Mouse (Mus musculus): ENCODE data around the gene Snx4.
"Not testable (repeated sequence)": the region's sequence is repeated elsewhere in the genome, so short reads cannot be mapped to it uniquely, and the experiment has no call there.

Snx4 gene

DNA sequence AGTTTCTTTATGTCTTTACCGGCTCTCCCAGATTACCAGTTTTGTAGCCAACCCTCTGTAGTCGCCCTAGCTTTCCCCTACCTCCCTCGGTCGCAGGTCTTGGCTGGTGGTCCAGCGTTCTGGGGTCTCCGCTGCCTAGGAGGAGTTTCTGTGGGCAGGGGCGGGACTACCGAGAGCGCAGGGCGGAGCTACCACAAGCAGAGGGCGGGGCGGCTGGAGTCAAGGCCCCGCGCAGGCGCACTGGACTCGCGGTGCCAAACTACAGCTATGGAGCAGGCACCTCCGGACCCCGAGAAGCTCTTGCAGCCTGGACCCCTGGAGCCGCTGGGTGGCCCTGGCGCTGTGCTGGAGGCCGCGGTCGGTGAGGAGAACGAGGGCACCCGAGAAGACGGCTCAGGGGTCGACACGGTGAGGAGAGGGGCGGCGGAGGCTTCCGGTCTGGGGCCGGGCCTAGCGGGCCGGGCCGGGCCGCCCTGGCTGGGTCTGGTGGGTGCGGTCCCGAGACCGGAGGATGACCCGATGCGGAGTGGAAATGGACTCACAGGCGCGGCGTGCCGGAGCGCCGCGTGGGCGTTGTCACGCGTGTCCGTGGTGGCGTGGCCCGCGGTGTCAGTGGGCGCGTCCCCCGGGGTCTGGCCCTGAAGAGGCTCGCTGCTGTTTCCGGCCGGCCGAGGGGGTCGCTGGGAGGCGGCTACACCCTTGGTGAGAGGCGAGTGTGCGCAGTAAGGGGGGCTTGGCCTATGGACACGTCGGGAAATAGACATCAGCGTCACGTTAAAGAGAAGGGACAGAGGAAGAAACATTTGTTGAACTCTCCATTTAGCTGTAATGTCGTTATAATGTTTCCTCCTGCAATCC, at the start of gene Snx4:
Gene Snx4, plus strand, starts transcription at position 249 of the 858 bp plus-strand sequence.
- DNase-seq, result peak; percentile 99

DNA sequence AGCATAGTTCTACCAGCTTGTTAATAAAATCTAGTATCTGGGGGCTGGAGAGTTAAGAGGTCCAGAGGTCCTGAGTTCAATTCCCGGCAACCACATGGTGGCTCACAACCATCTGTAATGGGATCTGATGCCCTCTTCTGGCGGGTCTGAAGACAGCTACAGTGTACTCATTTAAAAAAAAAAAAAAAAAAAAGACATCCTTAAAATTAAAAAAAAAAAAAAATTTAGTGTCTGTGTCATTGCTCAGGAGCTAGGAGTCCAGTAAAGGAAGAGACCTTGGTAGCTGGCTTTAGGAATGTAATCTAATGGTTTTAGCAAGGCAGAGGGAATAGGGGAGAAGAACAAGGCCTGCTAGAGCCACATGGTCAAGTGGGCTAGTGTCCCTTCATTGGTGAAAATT, 40.4 kb upstream of the Snx4 start:
- DNase-seq, result no peak

DNA sequence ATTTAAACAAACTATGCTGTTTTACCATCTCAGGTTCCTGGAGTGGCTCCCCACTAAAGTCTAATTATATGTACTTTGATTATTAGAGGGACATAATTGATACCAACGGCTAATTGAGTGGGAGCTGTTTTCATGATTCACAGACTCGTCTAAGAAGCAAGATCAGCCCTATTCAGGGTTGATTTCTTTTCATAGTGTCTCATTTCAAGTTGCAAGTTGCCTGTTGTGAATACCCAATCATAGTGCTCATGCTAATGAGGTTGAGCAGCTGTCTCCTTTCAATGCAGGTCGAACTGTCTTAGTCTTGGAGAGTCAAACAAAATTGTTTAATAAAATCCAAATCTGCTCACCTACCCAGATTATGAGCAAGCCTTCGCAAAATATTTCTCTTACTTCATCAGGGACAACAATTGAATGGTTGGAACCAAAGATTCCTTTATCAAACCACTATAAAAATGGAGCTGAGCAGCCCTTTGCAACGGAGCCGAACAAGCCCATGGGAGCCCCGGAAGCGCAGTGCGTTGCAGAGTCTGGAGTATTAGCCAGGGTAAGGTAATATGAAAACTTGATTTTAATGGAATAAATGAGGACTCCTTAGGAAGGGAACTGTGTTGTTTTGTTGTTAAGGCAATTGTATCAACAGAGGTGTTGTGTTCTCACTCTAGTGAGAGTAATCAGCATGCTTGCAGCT, 34.8 kb upstream of the Snx4 start:
- no peak for DNase-seq

DNA sequence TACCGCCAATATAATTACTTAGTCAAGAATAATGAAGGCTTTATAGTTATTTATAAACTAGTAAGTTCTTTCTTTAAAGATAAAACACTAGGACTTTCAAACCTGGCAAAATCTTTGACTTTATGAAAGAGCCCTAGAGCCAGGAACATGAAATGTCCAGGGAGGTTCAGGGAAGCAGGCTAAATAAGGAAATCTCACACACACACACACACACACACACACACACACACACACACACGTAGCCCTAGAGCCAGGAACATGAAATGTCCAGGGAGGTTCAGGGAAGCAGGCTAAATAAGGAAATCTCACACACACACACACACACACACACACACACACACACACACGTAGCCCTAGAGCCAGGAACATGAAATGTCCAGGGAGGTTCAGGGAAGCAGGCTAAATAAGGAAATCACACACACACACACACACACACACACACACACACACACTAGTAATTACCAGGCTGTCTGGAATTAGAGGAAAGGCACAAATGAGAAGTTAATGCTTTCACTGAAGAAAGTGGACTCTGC, 33.6 kb upstream of the Snx4 start:
- DNase-seq, result not testable (repeated sequence)

DNA sequence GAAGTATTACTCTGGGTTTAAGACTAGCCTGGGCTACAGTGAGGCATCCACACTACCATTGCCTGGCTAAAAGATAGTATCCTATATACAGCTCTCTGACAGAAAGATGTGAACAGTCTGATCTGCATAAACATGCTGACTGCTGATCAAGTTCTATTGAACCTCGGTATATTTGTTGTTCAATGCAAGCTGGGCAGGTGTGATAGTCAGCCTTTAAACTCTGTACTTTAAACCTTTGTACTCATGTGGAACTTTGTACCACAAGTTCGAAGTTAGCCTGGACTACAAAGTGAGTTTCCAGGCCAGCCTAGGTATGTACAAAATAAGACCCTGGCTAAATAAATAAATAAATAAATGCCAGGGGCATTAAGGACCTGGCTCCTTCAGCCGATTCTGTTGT, 28.8 kb upstream of the Snx4 start:
- no peak for DNase-seq

DNA sequence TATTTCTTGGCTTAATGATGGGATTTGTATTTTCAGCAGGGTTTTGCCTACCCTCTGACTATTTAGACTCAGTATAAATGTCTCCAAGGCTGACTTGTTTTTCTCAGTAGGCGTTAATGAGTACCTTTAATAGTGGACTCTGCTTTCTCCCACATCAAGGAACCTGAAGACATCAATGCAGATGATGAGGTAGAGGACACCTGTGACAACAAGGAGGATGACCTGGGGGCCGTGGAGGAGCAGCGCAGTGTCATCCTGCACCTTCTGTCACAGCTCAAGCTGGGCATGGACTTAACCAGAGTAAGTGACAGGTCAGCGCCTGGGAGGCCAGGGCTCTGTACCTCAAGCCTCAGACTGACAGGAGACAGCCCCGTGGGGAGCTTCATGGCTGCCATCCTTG, 26.9 kb upstream of the Snx4 start:
- no peak for DNase-seq

DNA sequence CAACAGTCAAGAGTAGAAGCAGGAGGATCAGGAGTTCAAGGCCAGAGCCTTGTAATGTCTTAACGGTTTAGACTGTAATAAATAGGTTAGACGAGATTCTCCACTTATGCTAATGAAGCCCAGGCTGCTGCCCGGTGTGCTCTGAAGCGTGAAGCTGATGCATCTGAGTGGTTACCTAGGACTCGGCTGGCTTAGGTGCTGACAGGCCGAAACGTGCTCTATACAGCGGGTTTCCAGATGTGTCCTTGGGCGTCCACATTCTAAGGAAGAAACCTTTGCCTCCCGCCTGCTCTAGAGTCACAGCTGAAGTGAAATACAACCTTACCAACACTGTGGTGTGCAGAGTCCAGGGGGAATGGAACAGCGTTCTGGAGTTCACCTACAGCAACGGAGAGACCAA, 17.1 kb upstream of the Snx4 start:
- no peak for DNase-seq

DNA sequence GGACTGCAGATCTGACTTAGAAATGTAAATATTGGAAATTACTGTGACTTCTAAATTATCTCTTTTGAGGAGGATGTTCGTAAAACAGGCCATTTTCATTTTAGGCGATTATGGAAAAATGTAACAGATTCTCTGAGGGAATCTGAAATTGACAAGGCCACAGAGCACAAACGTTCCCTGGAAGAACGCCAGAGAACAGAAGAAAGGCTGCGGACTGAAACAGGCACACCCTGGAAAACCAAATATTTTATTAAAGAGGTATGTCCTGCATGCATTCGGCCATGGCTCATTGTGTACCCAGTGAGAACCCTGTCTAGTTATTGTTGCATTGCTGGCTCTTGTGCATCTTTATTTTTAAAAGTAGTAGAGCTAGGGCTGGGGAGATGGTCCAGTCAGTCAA, 15.1 kb upstream of the Snx4 start:
- DNase-seq, result no peak

DNA sequence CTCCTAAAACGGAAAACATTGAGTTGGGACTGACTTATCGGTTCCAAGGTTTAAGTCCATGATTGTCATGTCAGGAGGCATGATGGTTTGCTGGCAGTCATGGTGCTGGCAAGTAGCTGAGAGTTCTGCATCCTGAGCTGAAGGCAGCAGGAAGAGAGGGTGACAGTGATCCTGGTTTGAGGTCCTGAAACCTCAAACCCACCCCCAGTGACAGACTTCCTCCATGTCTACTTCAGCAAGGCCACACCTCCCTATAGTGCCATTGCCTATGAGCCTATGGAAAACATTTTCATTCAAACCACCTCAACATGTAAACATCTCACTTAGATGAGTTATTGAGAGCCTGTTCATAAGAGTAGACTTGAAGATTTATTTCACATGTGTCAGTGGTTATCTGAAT, 11.9 kb upstream of the Snx4 start:
- DNase-seq, result no peak

DNA sequence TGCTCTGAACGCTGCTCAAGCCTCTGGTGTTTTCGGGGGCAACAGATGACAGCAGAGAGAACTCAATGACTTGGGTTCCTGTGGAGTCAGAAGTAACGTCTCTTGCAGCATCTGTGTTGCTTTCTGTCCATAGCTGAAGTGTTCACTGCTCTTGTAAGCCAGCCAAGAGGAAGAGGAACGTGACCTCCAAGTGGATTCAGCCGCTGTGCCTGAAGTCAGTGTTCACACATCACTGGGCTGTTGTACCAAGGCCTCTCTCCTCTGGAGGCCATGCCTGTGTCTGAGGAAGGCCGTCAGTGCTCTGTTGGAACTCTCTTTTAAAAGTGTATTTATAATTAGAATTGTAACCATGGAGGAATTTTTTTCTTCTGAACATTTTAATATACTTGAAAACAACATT, 9.2 kb upstream of the Snx4 start:
- DNase-seq, result no peak

DNA sequence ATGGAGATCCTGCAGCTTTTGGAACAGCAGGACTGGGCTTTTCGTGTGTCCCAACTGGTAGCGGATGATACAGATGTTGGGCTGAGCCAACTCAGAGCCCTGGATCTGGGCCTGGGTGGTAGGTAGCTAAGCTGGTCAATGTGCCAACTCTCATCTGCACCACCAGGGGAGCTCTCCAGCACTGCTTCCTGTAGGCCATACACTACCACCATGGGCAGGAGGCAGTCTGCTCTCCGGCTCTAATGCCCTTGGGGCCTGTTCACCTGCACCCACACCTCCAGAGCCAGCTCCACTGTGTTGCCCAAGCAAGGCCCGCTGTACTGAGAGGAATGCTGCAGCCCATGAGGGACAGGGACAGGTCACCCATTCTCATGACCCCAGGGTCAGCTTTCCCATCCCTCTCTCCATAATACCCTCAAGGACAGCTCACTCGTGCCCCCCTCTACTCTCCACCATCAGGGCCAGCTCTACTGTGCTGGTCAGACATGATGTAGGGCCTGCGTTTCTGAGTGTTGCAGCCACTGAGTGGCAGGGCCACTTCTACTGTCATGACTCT, 7.0 kb upstream of the Snx4 start:
- DNase-seq, result peak; percentile 54

DNA sequence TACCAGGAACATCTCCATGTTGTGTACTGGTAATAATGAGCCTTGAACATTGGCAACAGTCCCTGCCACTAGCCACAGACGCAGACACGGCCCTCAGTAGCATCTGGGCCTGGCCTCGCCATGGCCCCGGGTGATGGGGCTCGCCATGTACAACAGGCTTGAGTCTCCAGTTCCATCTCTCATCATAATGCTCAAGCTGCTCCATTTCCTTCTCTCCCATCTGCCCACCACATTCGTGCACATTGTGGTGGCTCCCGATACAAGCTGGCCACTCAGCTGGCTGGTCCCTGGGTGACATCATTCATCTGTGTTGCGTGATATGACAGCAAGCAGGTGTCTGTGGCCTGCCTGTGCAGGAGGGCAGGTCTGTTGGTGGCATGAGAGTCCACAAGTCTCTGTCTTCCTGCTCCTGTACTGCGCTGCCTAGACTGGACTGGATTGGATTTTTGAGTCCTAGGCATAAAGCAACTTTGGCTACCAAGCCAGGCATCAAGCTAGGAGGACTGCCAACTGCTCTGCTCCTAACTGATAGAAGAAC, 6.2 kb upstream of the Snx4 start:
- DNase-seq, result no peak

DNA sequence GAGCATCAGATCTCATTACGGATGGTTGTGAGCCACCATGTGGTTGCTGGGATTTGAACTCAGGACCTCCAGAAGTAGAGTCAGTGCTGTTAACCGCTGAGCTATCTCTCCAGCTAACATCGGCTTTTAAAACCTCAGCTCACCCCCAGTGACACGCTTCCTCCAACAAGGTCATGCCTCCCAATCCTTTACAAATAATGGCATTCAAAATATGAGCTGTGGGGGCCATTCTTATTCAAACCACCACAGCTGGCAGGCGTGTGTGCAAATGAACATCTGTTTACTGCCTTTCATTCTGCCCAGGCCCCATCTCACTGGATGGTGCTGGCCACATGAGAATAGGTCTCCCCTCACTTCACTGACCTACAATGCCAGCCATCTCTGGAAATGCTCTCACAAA, 4.7 kb upstream of the Snx4 start:
- DNase-seq, result no peak

DNA sequence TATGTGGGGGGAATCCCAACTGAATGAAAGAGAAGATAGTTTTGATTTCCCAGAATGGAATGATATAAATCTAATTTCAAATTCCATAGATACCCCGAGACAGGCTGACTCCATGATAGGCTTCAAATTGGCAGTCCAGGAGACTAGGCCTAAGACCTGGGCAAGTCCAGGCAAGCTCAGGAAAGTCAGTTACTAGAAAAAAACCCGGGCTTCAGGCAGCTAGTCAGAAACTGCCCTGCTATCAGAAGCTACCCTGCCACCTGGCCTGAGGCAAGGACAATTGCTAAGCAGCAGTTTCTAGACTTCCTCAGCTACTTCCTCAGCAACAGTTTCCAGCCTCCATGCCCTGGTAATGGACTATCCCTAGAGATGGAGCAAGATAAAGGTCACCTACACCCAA, 4.2 kb upstream of the Snx4 start:
- DNase-seq, result no peak

DNA sequence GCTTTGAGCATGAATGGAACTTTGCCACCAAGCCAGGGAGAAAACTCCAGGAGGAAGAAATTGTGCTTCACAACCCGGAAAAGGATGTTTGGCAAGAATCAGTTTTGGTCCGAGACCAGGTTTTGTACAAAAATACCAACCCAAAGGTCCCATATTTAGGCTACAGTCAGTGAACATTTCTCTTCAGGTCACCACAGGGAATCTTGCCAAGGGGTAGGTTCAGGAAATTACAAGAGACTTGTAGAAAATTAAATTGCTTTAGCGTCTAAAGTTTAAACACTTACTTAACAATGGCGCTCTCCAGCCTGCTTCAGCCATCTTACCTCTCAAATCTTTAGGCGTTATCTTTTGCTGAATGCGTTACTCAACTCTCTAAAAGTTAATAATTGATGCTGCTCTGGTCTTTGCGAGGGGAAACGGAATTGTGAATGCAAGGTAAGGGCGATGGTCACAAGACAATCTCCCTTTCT, 556 bp upstream of the Snx4 start:
- no peak for DNase-seq

DNA sequence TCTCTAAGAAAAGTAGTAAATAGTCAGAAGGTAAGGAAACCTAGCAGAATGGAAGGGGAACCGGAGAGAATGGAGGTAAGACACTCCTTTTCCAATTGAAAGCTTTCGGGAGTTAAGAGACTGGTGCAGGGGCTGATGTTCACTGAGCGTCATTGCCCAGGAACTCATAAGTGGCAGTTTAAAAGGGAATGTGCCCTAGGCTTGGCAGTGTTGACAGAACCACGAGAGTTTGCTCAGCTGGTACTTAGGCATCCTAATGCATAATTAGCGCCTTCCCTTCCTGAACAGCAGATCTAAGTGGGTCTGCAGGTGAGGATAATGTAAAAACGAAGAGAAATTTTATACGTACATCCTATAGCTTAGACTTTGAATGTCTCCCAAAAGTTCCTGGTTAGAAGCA, 4.4 kb downstream of the Snx4 start:
- no peak for DNase-seq

DNA sequence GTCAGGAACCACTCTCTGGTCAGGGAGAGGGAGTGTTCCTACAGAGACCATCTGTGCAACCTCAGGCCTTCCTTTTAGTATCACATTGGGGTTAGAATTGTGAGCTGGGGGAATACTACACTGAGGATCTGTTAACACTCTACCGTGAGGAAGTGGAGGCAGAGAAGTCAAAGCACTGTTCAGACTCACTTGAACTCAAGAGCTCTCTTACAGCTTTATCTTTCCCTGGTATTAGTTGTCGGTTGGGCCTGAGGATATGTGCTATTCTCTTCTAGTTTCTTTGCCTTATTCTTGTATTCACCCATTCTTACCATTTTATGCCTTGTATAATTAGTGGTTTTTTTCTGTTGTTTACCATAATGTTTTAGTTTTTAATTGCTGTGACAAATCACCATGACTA, 7.3 kb downstream of the Snx4 start:
- no peak for DNase-seq

DNA sequence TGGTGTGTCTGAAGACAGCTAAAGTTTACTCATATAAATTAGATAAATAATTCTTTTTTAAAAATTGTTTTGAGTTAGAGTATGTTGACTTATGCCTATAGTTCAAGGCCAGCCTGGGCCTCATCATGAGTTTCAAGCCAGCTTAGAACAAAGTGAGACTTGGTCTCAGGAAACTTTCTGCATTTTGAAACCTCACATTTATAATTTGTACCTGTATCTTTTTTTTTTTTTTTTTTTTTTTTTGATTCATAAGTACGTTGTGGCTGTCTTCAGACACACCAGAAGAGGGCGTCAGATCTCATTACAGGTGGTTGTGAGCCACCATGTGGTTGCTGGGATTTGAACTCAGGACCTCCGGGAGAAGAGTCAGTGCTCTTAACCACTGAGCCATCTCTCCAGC, 8.6 kb downstream of the Snx4 start:
- DNase-seq, result no peak

DNA sequence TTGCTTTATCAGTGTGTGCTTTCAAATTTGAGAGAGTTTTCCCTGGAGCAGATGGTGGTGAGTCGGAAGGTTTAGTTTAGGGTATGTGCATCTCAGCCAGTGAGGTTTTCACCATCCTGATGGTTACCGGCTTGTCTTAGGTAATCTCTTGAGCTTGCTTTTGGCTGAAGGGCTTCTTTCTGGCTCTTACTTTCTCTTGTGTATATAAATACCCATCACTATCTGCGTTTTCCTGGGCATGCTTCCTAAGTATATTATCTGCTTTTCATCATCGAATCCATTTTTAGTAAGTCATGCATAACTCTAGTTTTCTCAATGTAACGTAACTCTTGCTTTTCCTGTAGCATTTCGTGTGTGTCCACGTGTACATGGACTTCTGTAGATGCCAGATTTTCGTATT, 9.6 kb downstream of the Snx4 start:
- DNase-seq, result no peak

DNA sequence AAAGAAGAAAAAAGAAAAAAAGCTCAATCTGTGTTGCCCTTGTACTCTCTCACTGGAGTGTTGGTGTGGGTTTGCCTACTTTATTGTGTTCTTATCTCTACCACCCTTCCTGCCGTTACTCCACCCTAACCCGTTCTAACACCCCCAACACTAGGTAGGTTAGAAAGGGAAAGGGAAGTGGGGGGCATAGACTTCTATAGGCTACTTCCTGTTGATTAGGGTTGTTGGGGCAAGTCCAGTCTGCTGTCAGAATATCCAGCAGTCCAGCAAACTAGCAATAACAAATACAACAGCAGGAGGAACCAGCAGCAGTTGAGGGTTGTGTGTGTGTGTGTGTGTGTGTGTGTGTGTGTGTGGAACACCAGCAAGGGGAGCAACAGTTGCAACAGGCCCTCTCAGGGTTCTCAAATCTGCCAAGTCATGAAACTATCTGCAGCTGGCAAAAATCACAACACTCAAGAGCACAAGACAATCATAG, 10.4 kb downstream of the Snx4 start:
- DNase-seq, result peak; percentile 26

DNA sequence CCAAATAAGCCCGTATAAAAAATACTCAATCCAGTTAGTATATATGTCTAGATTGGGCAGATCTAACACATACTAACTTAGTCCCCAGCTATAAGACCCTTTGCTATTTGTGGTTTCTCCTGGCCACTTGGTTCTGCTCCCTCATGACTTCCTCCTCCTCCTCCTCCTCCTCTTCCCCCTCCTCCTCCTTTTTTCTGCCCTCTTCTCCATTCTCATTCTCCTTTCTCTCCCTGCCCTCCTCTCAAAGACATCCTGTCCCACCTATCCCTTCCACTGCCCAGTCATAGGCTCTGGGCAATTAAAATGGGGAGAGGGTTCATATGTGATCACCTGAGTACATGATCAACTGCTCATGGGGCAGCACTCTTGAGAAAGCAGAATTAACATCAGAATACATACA, 10.9 kb downstream of the Snx4 start:
- DNase-seq, result no peak

DNA sequence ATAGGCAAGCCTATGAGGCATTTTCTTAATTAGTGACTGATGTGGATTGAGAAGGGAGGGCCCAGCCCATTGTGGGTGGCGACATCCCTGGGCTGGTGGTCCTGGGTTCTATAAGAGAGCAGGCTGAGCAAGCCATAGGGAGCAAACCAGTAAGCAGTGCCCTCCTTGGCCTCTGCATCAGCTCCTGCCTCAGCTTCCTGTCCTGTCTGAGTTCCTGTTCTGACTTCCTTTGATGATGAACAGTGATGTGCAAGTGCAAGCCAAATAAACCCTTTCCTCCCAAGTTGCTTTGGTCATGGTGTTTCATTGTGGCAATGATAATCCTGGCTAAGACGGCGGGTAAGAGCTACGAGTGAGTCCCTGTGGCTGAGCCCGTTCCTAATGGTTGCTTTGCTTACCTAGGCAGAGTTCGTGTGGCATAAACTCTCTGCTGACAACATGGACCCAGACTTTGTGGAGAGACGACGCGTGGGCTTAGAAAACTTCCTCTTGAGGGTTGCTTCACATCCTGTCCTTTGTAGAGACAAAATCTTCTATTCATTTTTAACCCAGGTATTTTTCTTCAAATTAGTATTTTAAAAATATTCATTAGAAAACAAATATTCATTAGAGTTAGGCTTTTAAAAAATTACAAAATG, 16.5 kb downstream of the Snx4 start:
- DNase-seq, result no peak

DNA sequence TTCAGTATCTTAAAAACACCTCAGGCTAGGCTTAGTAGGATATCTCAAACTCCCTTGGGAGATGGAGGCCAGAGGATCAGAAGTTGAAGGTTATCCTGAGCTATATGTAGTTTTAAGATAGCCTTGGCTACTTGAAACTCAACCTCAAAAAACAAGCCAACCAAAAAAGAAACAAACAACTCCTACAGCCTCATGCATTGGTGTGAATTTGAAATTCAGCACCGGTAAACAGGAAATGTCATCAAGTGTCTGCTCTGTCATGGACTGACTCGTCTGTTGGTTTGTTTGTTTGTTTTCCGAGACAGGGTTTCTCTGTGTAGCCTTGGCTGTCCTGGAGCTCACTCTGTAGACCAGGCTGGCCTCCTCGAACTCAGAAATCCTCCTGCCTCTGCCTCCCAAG, 20.6 kb downstream of the Snx4 start:
- DNase-seq, result no peak
